In genomic region chr1:34124376-34124775, GRCm38 (mm10) we compare ENCODE assay signal across 22 mouse cellular contexts.
DNase-seq lines count a peak whose midpoint lies in the region; ATAC-seq lines count a peak whose summit lies in the region.
"Had no signal": no experiment of that assay in that cellular context is flagged by ENCODE, and none has a peak within 500 bp of the region (broad histone marks: within the 10 kb centered on the region; RNA-seq: fewer than 3 reads in every experiment).

No protein-coding gene starts in this region.

- WGBS in heart, embryonic 12.5 days = 76% methylated on average over 7 of the region's 7 CpGs
- WGBS in kidney, embryonic 15.5 days = 92% methylated on average over 7 of the region's 7 CpGs
- 92% methylated on average over 7 of the region's 7 CpGs for WGBS in kidney, embryonic 14.5 days

- H3K36me3 ChIP-seq in heart, embryonic 12.5 days = no peaks in the 10 kb centered on the region
- H3K36me3 ChIP-seq in kidney, embryonic 15.5 days = no peaks in the 10 kb centered on the region
- no peaks in the 10 kb centered on the region for H3K36me3 ChIP-seq in kidney, embryonic 14.5 days (ENCODE audit: control insufficient read depth, insufficient read depth, low read length)
- H3K36me3 ChIP-seq: embryonic facial prominence, embryonic 13.5 days; hindbrain, embryonic 15.5 days; limb, embryonic 15.5 days; lung, embryonic 15.5 days; midbrain, embryonic 10.5 days had no signal

- no peaks in the 10 kb centered on the region for H3K9me3 ChIP-seq in heart, embryonic 12.5 days (replicated peaks)
- H3K9me3 ChIP-seq in kidney, embryonic 15.5 days (replicated peaks) = no peaks in the 10 kb centered on the region
- no peaks in the 10 kb centered on the region for H3K9me3 ChIP-seq in kidney, embryonic 14.5 days (ENCODE audit: control insufficient read depth, low read length)
- H3K9me3 ChIP-seq: embryonic facial prominence, embryonic 13.5 days; hindbrain, embryonic 15.5 days; limb, embryonic 15.5 days; lung, embryonic 15.5 days; midbrain, embryonic 10.5 days had no signal

- H3K27ac ChIP-seq in heart, embryonic 12.5 days (ENCODE audit: poor library complexity, severe bottlenecking) = 0 out of 2 replicates have a peak overlapping the region, but pooled peaks have one; percentile 20
- 0 out of 2 replicates have a peak overlapping the region, but pooled peaks have one; percentile 28 for H3K27ac ChIP-seq in kidney, embryonic 15.5 days
- no peak overlapping the region for H3K27ac ChIP-seq in kidney, embryonic 14.5 days (ENCODE audit: low read depth, low read length)
- H3K27ac ChIP-seq: embryonic facial prominence, embryonic 13.5 days; hindbrain, embryonic 15.5 days; limb, embryonic 15.5 days; lung, embryonic 15.5 days; midbrain, embryonic 10.5 days had no signal

- DNase-seq in heart, postnatal 36 days = no peak
- DNase-seq in retina, adult 2 months (ENCODE audit: low read depth, low spot score) = peak; percentile 56
- no peak for DNase-seq in retina, embryonic 14.5 days (ENCODE audit: low spot score)
- no peak for DNase-seq in layer of hippocampus, adult 8-10 months (ENCODE audit: low spot score in 2 of 2)
- DNase-seq: adrenal gland, postnatal 14 days; cerebellum, adult 11 months; cerebellum, postnatal 10 days; gastrocnemius, postnatal 25 days; heart, postnatal 4 days; kidney, adult 9 months; lung, postnatal 4 days; thymus, postnatal 14 days had no signal

- peaks cover 79% of the 10 kb centered on the region for H3K4me1 ChIP-seq in heart, embryonic 12.5 days (replicated peaks)
- H3K4me1 ChIP-seq in kidney, embryonic 15.5 days = peaks cover 56% of the 10 kb centered on the region
- peaks cover 26% of the 10 kb centered on the region for H3K4me1 ChIP-seq in kidney, embryonic 14.5 days (ENCODE audit: control insufficient read depth, insufficient read depth, low read length)

- ATAC-seq in heart, embryonic 12.5 days (ENCODE audit: insufficient number of reproducible peaks, low FRiP score) = no peak
- no peak for ATAC-seq in kidney, embryonic 15.5 days (replicated peaks; ENCODE audit: low FRiP score)
- ATAC-seq in kidney, embryonic 14.5 days (ENCODE audit: low FRiP score, low TSS enrichment) = no peak
- ATAC-seq: forebrain, embryonic 14.5 days had no signal

- H3K4me2 ChIP-seq in heart, embryonic 12.5 days = no peak overlapping the region
- H3K4me2 ChIP-seq in kidney, embryonic 15.5 days = peak overlapping the region; percentile 29; the same call in 1 of the 2 replicates
- H3K4me2 ChIP-seq in kidney, embryonic 14.5 days (replicated peaks; ENCODE audit: low read depth, low read length) = no peak overlapping the region
- H3K4me2 ChIP-seq: embryonic facial prominence, embryonic 13.5 days; hindbrain, embryonic 15.5 days; limb, embryonic 15.5 days; lung, embryonic 15.5 days had no signal

- no peak overlapping the region for H3K9ac ChIP-seq in heart, embryonic 12.5 days
- no peak overlapping the region for H3K9ac ChIP-seq in kidney, embryonic 15.5 days
- H3K9ac ChIP-seq in kidney, embryonic 14.5 days (ENCODE audit: low read depth, low read length) = no peak overlapping the region
- H3K9ac ChIP-seq: embryonic facial prominence, embryonic 13.5 days; hindbrain, embryonic 15.5 days; limb, embryonic 15.5 days; lung, embryonic 15.5 days had no signal

- intact Hi-C loops in heart, postnatal 36 days (cut with DNase I) = no loop called here

- no peaks in the 10 kb centered on the region for H3K27me3 ChIP-seq in heart, embryonic 12.5 days (replicated peaks)
- no peaks in the 10 kb centered on the region for H3K27me3 ChIP-seq in kidney, embryonic 15.5 days
- H3K27me3 ChIP-seq in kidney, embryonic 14.5 days (ENCODE audit: control insufficient read depth, insufficient read depth, low read length) = no peaks in the 10 kb centered on the region
- H3K27me3 ChIP-seq: CH12.LX; embryonic facial prominence, embryonic 13.5 days; hindbrain, embryonic 15.5 days; limb, embryonic 15.5 days; lung, embryonic 15.5 days had no signal

- no peak overlapping the region for H3K4me3 ChIP-seq in heart, embryonic 12.5 days
- H3K4me3 ChIP-seq in kidney, embryonic 15.5 days (replicated peaks) = 0 out of 2 replicates have a peak overlapping the region, but pooled peaks have one; percentile 4
- no peak overlapping the region for H3K4me3 ChIP-seq in kidney, embryonic 14.5 days (ENCODE audit: low read length)
- H3K4me3 ChIP-seq: embryonic facial prominence, embryonic 13.5 days; hindbrain, embryonic 15.5 days; limb, embryonic 15.5 days; lung, embryonic 15.5 days; midbrain, embryonic 10.5 days had no signal
